Mouse (Mus musculus) T-helper 1 cell (primary cell): Measurements from ENCODE around the gene Raver1.

Source experiments
- in situ Hi-C: fragments of 300-600 bp; cut with MboI, MseI; formaldehyde crosslinking; loops from one replicate; pipeline ENCODE4 v1.15.1; 2025; ENCODE audit warnings: high pct_unique_total_duplicates

Raver1 gene

GRCm38 (mm10) chr9:21041308-21041707 lies 50.5 kb downstream of the Raver1 start:
- in situ Hi-C loops, result no loop called here

GRCm38 (mm10) chr9:21039779-21040178 lies 52.0 kb downstream of the Raver1 start:
- in situ Hi-C loops, result no loop called here

DNA sequence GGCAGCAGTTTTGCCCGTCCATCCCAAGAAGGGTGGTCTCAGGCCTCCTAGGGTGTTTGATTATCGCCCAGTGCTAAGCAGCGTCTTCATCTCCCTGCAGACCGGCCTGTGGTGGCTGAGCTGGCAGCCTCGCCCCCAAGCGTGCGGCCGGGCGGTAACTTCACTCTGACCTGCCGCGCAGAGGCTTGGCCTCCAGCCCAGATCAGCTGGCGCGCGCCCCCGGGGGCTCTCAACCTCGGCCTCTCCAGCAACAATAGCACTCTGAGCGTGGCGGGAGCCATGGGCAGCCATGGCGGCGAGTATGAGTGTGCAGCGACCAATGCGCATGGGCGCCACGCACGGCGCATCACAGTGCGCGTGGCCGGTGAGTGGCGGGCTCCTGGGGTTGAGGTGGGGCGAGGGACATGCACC lies 54.3 kb downstream of the Raver1 start:
- in situ Hi-C loops, result no loop called here

DNA sequence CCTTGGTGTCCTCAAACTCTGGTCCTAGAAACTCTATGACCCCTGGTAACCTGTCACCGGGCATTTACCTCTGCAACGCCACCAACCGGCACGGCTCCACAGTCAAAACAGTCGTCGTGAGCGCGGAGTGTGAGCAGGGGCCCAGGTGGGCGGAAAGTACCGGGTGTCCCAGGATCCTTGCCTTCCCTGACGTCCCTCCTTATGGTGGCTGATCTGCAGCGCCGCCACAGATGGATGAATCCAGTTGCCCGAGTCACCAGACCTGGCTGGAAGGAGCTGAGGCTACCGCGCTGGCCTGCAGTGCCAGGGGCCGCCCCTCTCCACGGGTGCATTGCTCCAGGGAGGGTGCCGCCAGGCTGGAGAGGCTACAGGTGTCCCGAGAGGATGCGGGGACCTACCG lies 55.1 kb downstream of the Raver1 start:
- in situ Hi-C loops, result no loop called here

GRCm38 (mm10) chr9:21036161-21036560 lies 55.6 kb downstream of the Raver1 start:
- in situ Hi-C loops, result no loop called here

DNA sequence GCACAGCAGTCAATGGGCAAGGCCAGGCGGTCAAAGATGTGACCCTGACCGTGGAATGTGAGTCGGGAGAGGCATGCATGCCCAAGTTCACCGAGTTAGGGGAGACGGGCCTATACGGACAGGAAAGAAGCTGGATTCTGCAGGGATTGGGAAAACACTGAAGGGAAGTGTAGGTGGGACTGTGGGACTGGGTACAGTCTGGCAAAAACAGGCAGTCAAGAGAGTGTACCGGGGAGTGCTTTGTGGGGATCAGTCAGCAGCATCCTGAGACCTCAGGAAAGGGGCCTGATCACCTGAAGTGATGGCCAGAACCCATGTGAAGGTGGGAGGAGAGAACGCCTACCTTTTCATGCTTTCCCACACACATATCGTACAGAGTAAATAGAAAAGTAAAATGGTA lies 56.2 kb downstream of the Raver1 start:
- in situ Hi-C loops, result no loop called here

DNA sequence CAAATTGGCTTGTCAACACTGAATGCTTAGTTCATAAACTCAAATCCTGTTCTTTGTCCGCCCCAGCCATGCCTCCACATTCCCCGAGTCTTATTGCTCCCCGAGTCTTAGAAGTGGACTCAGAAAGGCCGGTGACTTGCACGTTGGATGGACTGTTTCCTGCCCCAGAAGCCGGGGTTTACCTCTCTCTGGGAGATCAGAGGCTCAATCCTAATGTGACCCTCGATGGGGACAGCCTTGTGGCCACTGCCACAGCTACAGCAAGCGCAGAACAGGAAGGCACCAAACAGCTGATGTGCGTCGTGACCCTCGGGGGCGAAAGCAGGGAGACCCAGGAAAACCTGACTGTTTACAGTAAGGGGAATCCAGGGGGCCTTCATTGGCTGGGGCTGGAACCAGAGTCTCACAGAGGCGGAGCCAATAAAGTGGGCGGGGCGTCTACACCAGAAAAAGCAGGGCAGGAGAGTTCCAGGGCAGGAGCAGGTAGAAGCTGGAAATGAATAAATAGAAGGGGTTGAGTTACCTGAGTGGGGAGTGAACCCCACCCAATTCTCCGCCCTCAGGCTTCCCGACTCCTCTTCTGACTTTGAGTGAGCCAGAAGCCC lies 57.2 kb downstream of the Raver1 start:
- in situ Hi-C loops, result no loop called here

DNA sequence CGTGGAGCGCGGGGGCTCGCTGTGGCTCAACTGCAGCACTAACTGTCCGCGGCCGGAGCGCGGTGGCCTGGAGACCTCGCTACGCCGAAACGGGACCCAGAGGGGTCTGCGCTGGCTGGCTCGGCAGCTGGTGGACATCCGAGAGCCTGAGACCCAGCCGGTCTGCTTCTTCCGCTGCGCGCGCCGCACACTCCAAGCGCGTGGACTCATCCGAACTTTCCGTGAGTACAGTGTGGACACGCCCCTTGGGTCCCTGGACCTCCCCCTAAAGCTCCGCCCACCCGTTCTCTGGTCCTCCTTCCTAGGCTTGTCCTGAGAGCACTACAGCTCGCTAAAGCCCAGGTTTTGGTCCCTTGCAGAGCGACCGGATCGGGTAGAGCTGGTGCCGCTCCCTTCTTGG lies 58.7 kb downstream of the Raver1 start:
- in situ Hi-C loops, result no loop called here

DNA sequence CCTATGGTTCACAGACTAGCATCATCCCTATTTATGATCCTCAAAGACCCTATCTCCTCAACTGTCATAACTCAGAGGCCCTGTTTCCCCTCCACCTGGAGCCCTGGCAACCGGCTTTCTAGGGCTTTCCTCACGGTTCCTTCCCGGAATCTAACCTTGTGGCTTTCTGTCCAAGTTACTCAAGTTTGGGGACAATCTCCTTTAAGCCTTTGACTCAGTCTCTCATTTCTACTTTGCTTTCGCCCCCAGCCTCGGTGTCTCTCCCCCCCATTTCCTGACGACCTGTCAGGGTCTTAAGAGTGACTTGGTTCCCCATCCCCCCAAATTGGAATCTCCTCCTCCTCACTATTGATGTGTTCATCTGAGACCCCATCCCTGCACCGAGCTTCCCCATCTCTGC lies 59.3 kb downstream of the Raver1 start:
- in situ Hi-C loops, result no loop called here

DNA sequence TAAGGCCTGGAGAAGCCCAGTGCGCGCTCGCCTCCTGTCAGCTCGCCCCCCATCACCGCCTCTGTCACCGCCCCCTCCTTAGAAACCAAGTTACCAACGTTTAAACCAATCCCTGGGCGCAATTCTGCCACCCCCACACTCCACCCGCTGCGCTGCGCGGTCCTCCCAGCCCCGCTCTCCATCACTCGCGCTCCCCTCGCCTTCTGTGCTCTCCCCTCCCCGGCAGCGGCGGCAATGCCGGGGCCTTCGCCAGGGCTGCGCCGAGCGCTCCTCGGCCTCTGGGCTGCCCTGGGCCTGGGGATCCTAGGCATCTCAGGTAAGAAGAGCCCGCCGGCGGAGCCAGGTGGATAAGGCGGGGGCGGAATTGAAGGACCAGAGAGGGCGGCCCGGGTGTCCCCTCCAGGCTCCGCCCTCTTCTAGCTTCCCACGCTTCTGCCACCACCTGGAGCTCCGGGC lies 59.9 kb downstream of the Raver1 start, which contains the start of gene Icam5:
Icam5 (plus strand) TSS at position 178 of the 456 bp plus-strand sequence.
- in situ Hi-C loops, result no loop called here

- in situ Hi-C loops, result no loop called here
Observed at GRCm38 (mm10) chr9:21031251-21031895, 60.4 kb downstream of the Raver1 start.

- in situ Hi-C loops, result no loop called here
Observed at GRCm38 (mm10) chr9:21030781-21031250, 61.0 kb downstream of the Raver1 start.

GRCm38 (mm10) chr9:21030055-21030600 lies 61.7 kb downstream of the Raver1 start:
- in situ Hi-C loops, result no loop called here

GRCm38 (mm10) chr9:21029291-21030054 lies 62.3 kb downstream of the Raver1 start, which contains the start of gene Icam4:
Gene Icam4 (plus strand): TSS chr9:21029373.
- in situ Hi-C loops, result no loop called here

DNA sequence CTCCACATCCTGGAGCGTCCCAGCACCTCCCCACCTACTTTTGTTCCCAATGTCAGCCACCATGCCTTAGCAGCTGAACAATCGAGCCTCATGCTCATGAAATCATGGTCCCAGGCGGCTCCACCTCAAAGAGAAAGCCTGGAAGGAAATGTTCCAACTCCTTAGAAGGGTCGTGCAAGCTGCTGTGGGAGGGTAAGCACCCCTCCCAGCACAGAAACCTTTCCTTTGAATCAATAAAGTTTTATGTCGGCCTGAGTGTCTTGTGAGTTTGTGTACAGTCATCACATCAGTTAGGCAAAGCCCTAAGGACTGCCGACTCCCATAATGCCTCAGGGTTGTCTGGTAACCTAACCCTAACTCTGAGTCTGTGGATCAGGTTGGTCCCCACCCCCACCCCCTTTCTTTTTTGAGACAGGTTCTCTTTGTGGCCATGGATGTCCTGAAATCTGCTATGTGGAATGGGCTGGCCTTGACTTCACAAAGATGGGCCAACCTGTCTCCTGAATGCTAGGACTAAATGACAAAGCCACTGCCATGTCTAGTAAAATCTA lies 63.2 kb downstream of the Raver1 start:
- in situ Hi-C loops, result no loop called here

GRCm38 (mm10) chr9:21027774-21028290 lies 64.0 kb downstream of the Raver1 start:
- in situ Hi-C loops, result no loop called here

GRCm38 (mm10) chr9:21026849-21027248 lies 65.0 kb downstream of the Raver1 start:
- in situ Hi-C loops, result no loop called here

DNA sequence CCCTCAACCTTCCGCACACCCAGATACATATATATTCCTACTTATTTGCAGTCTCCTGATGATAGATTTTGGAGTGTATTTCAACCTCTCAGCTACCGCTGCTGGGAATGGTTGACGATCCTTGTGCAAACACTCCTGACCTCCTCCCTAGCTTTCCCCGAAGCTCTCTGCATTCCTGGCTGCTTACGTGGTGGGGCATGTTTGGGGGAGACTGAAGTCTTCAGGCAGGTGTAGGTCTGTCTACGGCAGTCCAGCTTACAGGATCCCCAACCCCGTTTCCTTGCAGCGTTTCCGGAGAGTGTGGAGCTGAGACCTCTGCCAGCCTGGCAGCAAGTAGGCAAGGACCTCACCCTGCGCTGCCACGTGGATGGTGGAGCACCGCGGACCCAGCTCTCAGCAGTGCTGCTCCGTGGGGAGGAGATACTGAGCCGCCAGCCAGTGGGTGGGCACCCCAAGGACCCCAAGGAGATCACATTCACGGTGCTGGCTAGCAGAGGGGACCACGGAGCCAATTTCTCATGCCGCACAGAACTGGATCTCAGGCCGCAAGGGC lies 66.5 kb downstream of the Raver1 start:
- in situ Hi-C loops, result no loop called here
